Mouse (Mus musculus) Muller cell, postnatal 12 days (primary cell): ENCODE measurements at regions not wholly inside any gene's neighbourhood (a gene's known extent, or its start where the extent isn't known, plus 50 kb on each side); places are given as distances from the start of the nearest gene placed in this dataset.

Experiments used
- DNase-seq: peaks from one replicate; pipeline ENCODE4 v3.0.0-alpha.2; 2015; ENCODE audit errors: inconsistent ontology term

DNA sequence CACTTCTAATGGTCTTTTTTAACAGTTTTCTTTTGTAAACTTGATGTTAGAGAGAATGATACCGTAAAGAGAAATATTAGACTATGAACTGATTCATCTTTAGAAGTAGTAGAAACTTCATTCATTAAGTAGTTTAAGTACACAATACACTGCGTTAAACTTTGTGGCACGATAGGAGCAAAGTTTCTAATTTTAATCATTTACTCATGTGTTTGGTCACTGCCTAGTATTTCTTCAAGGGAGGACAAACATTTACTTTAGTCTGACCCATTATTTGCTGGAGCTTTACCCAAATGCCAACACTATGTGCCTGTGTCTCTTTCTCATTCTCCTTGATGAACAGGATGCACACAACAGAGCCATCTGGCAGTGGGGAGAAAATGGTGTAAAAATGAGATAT, 200.6 kb downstream of the Chm start:
- DNase-seq, result no peak

DNA sequence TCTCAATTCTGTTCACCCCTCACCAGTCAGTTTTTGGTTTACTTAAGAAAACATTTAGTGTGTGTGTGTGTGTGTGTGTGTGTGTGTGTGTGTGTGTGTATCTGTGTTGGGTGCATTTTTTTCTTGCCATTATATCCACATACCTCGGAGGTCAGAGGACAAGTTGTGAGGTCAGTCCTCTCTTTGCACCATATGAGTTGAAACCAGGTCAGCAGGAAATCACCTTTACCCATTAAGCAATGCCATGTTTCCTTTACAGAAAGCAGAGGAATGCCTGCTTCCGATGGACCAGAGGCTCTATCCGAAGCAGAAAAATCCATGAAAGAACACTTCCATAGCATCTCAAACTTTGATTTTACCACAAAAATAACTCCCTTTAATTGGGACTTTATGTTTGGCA, 201.2 kb downstream of the Chm start:
- DNase-seq, result no peak

DNA sequence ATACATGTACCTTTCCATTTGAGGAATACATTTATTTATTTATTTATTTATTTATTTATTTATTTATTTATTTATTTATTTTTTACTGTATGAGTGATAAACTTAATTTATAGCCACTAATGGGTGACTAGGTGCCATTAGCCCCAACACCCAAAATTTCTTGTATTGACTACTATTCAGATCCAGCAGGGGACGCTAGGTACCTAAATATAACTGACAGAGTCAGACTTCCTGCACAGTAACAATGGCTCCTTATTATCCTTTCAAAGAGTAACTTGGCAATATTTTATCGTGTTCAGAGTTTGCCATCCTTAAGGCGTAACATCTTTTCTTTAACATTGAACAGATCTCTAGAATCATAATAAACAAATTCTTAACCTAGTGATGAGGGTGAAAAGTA, 206.7 kb downstream of the Chm start:
- peak; percentile 6 for DNase-seq

DNA sequence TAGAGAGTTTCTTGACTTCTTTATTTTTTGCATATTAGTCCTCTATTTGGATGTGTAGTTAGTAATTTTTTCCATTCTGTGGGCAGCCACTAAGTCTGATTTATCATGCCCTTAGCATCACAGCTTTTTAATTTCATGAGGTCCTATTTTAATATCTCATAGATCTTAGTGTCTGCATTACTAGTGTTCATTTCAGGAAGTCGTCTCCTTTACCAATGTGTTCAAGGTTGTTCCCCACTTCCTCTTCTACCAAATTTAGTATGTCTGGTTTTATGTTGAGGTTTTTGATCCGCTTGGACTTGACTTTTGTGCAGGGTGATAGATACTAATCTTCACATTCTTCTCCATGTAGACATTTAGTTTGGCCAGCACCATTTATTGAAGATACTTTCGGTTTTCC, 221.2 kb downstream of the Chm start:
- no peak for DNase-seq

DNA sequence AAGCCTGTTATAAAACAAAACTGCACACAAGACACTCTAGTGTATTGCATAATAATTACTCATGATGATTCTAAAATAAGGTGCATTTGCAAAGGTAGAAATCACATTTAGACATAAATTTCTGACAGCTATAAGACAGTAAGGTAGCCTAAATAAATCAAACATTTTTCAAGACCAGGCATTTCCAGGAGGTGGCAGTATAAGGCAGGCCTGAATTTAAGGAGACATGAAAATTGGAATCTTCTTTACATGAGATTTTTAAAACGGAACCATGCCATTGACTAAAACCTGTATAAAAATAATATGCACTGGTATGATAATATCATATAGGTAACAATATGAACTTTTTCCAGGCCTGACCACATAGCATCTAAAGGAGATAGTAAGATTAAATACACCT, 235.5 kb downstream of the Chm start:
- DNase-seq, result peak; percentile 5

DNA sequence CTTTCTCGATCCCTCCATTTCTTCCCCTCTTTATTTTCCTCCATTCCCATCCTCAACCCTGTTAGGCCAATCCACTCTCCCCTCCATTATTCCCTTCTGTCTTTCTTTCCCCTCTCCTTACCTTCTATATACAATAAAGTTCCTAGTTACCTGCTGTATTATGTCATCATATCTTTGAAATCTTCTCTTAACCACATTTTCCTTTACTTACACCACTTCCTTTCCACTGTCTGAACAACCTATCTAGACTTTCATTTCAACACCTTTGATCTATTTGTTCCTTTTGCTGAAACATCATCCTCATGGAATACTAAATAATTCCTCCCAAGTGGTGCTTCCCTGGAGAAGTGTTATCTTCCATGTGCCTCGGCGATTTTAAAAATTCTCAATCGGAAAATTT, 237.8 kb downstream of the Chm start:
- DNase-seq, result no peak

DNA sequence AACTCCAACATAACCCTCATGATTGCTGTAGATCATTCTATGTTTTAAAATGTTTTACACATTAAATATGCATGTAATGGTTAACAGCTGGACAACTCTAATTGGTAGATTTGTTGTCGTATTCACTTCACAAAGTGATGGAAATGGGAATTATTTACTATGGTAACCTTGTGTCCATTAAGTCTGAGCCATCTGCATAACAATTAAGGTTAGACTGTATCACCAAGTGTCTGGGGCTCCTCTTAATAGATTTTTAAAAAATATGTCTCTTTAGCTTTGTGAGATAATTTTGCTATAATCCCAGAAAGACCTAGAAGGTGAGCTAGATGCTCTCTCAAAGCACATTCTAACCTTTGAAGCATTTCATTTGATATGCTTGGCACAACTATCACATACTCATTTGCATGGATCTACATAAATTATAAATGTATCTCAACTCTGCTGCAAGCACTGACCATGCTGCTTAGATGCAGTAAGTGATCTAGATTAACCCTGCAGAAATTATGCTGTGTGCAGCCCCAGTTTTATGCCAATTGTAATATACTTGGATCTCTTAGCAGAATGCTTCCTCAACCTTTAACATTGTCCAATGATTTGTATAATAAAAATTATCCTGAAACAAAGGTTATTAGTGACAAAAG, 227.2 kb upstream of the Pof1b start:
- DNase-seq, result no peak

DNA sequence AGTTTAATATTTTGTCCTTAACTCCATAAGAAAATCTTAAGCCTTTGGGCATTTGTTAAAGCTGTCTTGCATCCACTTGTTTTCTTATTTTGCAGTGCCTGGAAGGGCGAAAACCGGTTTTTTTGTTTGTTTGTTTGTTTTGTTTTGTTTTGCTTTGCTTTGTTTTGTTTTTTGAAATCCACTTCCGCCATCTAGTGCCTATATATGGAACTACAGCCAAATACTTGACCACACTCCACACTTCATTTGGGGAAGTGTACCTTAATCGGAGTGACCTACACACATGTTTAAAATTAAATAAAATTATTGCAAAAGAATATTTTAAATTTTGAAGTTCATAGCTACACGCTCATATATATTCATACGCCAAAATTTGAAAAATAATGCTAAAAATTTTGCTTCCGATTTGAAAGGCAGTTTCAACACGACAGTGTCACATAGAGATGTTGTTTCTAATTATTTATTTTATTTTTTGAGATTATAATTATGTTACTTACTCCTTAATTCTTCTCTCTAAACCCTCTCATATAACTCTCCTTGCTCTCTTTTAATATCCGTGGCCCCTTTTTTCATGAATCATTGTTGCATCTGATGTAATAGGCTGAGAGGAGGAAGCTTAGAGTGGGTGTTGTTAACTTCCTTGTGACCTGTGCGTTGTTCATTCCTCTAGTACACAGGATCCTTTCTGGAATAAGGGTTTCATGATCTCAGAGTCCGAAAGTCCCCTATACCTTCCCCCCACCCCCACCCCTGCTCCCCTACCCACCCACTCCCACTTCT, 205.4 kb upstream of the Pof1b start:
- DNase-seq, result peak; percentile 0

DNA sequence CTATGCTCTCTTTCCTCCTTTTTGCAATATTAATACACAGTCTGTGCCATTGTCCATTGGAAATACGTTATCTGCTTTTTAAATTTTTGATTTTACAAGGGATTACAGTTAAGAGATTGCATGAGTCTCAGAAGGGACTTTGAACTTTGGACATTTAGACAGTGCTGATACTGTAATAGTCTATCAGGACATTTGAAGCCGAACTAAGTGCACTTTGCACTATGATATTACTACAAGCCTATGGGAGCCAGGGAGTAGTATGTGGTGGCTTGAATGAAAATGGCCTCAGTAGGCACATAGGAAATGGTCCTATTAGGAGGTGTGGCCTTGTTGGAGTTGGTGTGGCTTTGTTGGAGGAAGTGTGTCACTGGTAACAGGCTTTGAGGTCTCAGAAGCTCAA, 188.1 kb upstream of the Pof1b start:
- DNase-seq, result no peak
